Mouse (Mus musculus) hindbrain, embryonic 11.5 days (tissue): ENCODE data around the gene Actn3. TPM values are rescaled to one million over a fixed set of nuclear protein-coding genes. Genes with fewer than 3 reads are reported as not detected.
"Not testable (repeated sequence)": the region's sequence is repeated elsewhere in the genome, so short reads cannot be mapped to it uniquely, and the experiment has no call there.

ENCODE experiments used
- ATAC-seq: fragments of 200-750 bp; cut with Nextera tagmentation; 2 replicates; pipeline ENCODE4 v1.8.0; 2017; ENCODE audit warnings: mild to moderate bottlenecking, moderate TSS enrichment, moderate library complexity; ENCODE audit not compliant: low FRiP score
- DNase-seq: peaks from one replicate; pipeline ENCODE4 v3.0.0-alpha.2; 2015; ENCODE audit warnings: low spot score
- H3K27ac ChIP-seq: fragments of 300-500 bp; sonication (generic); 2 replicates; pipeline ENCODE4 v1.5.1; 2014; ENCODE audit warnings: mild to moderate bottlenecking, low read depth, low read length
- H3K27me3 ChIP-seq: fragments of 300-500 bp; sonication (generic); 2 replicates; pipeline ENCODE4 v1.6.1; 2014; ENCODE audit warnings: mild to moderate bottlenecking, low read length, moderate library complexity, mixed read lengths; ENCODE audit not compliant: control insufficient read depth, insufficient read depth
- H3K36me3 ChIP-seq: fragments of 300-500 bp; sonication (generic); 2 replicates; pipeline ENCODE4 v1.6.1; 2014; ENCODE audit warnings: mild to moderate bottlenecking, low read length, moderate library complexity, mixed read lengths; ENCODE audit not compliant: control insufficient read depth, insufficient read depth
- H3K4me1 ChIP-seq: fragments of 300-500 bp; sonication (generic); replicated peaks from 2 replicates; pipeline ENCODE4 v1.6.1; 2014; ENCODE audit warnings: low read length, mixed read lengths; ENCODE audit not compliant: control insufficient read depth, insufficient read depth
- H3K4me2 ChIP-seq: fragments of 300-500 bp; sonication (generic); replicated peaks from 2 replicates; pipeline ENCODE4 v1.6.1; 2014; ENCODE audit warnings: mild to moderate bottlenecking, low read depth, low read length
- H3K4me3 ChIP-seq: fragments of 300-500 bp; sonication (generic); 2 replicates; pipeline ENCODE4 v1.5.1; 2014; ENCODE audit warnings: low read depth, low read length
- H3K9ac ChIP-seq: fragments of 300-500 bp; sonication (generic); 2 replicates; pipeline ENCODE4 v1.6.1; 2014; ENCODE audit warnings: low read depth, low read length
- H3K9me3 ChIP-seq: fragments of 300-500 bp; sonication (generic); 2 replicates; pipeline ENCODE4 v1.6.1; 2016; ENCODE audit warnings: low read length; ENCODE audit not compliant: control insufficient read depth
- WGBS: fragments of 180-500 bp; shearing (Covaris S2); extraction: QIAGEN DNeasy Blood & Tissue Kit; methylation state at CpG from one replicate; pipeline ENCODE4 v1.1.7; 2014; 5-methylcytosine and 5-hydroxymethylcytosine counted together
- polyA plus RNA-seq: library from polyadenylated mRNA; unstranded; fragments of >200 nt; fragmentation: Nextera tagmentation; extraction: Ambion mirVana; gene quantifications from 2 replicates; pipeline ENCODE4 v1.2.1, GENCODE M21; 2014

Actn3 gene
- polyA plus RNA-seq, 1 experiment from 2014 or later: 1.4 TPM

DNA sequence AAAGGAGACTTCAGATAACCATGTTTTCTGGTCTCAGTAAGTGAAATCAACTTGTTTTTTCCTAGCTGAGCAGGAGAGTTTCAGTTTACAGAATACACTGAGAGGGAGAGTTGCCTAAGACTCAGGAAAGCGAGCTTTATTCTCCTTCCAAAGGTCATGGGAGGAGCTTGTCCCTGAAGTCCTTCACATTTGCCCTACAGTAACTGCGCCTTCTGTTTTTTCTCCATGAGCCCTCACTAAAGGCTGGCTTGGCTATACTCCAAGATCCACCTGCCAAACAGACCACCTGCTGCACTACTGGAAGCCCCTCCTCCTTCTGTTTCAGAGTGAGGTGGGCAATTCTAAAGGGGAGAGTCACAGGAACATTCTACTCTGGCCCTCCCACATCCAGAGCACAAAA, 41.6 kb downstream of the Actn3 start:
- WGBS: 81% methylated on average over 2 of the region's 2 CpGs

DNA sequence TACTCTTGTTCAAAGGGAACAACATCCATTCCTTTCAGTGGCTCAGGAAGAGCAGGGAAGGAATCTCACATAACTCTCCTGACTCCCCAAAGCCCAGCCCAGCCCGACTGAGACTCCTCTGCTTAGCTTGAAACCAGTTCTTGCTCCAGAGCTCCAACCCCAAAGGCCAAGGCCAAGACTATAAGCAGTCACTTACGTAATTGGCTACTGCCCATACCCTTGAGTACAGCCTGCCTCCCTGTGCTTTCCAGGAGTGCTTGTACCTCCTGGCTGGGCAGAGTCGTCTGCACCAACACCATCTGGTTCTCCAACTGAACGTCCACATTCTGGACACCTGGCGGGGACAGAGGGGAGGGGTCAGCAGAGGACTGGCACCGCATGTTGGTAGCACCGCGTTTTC, 43.7 kb downstream of the Actn3 start:
- DNase-seq (no peak), ATAC-seq (no peak)
- Histone ChIP-seq H3K4me3 (no peak overlapping the region), H3K9me3 (no peaks in the 10 kb centered on the region), H3K36me3 (no peaks in the 10 kb centered on the region), H3K4me2 (no peak overlapping the region), H3K27ac (no peak overlapping the region), H3K27me3 (no peaks in the 10 kb centered on the region), H3K4me1 (peaks cover 5% of the 10 kb centered on the region; the same call in 1 of the 2 replicates), H3K9ac (no peak overlapping the region)
- WGBS: 89% methylated on average over 8 of the region's 8 CpGs

More for the DNA sequence above, 41.6 kb downstream of the Actn3 start:
- peaks cover 14% of the 10 kb centered on the region for H3K27me3 ChIP-seq
- no peak overlapping the region for H3K4me2 ChIP-seq
- H3K4me1 ChIP-seq: peaks cover 11% of the 10 kb centered on the region
- no peak overlapping the region for H3K27ac ChIP-seq
- no peaks in the 10 kb centered on the region for H3K9me3 ChIP-seq
- H3K4me3 ChIP-seq: no peak overlapping the region
- ATAC-seq: no peak
- no peak for DNase-seq
- no peak overlapping the region for H3K9ac ChIP-seq
- H3K36me3 ChIP-seq: no peaks in the 10 kb centered on the region

DNA sequence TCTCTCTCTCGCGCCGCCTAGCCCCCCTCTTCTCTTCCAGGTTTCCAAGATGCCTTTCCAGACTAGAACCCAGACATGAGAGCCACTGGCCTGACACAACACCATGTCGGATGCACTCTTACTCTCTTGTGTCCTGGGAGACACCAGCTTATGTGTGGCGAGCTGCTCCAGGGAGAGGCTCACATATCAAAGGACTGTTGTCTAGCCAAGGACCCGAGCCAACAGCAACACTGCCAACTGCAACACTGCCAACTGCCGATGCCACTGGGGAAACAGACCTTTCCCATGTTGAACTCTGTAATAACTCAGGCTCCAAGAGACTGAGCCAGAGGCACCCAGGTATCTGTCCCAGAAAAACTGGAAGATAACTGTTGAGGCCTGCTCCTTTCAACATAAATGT, 48.6 kb downstream of the Actn3 start:
- H3K36me3 ChIP-seq: no peaks in the 10 kb centered on the region
- WGBS: 63% methylated on average over 7 of the region's 7 CpGs
- no peak for ATAC-seq
- no peak overlapping the region for H3K4me3 ChIP-seq
- H3K4me2 ChIP-seq: no peak overlapping the region
- no peaks in the 10 kb centered on the region for H3K9me3 ChIP-seq
- no peak overlapping the region for H3K27ac ChIP-seq
- H3K9ac ChIP-seq: no peak overlapping the region
- H3K27me3 ChIP-seq: no peaks in the 10 kb centered on the region
- no peak for DNase-seq
- H3K4me1 ChIP-seq: no peaks in the 10 kb centered on the region

DNA sequence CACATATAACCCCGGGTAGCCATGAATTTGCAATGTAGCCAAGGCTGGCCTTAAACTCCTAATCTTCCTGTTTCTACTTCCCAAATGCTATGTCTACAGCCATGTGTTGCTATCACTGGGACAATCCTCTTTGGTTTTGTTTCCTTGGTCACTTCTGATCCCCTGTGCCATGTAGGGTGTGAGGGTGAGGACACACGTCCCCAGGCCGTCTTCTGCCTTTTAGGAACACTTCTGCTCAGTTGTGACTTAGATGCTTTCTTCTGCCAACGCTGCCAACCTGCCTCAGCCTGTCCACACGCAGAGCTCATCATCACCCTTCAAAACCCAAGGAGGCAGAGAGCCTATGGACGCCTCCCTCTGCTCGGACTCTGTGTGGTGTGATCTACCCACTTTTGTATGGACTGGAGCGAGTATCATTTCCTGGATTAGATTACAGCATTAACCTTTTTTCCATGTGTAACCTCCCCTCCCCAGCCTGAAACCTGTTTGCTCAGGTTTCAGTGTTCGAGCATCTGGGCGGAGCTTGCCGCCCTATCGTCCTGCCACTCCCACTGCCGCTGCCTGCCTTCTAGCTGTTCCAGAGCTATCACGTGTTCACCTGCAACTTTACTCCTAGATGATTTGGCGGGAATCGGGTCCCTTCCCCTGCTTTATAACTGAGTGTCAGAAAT, 49.1 kb downstream of the Actn3 start:
- no peak overlapping the region for H3K4me3 ChIP-seq
- no peak for DNase-seq
- WGBS: 59% methylated on average over 16 of the region's 16 CpGs
- H3K9ac ChIP-seq: no peak overlapping the region
- ATAC-seq: no peak
- H3K4me1 ChIP-seq: no peaks in the 10 kb centered on the region
- no peaks in the 10 kb centered on the region for H3K36me3 ChIP-seq
- H3K4me2 ChIP-seq: no peak overlapping the region
- H3K9me3 ChIP-seq: no peaks in the 10 kb centered on the region
- no peak overlapping the region for H3K27ac ChIP-seq
- no peaks in the 10 kb centered on the region for H3K27me3 ChIP-seq

DNA sequence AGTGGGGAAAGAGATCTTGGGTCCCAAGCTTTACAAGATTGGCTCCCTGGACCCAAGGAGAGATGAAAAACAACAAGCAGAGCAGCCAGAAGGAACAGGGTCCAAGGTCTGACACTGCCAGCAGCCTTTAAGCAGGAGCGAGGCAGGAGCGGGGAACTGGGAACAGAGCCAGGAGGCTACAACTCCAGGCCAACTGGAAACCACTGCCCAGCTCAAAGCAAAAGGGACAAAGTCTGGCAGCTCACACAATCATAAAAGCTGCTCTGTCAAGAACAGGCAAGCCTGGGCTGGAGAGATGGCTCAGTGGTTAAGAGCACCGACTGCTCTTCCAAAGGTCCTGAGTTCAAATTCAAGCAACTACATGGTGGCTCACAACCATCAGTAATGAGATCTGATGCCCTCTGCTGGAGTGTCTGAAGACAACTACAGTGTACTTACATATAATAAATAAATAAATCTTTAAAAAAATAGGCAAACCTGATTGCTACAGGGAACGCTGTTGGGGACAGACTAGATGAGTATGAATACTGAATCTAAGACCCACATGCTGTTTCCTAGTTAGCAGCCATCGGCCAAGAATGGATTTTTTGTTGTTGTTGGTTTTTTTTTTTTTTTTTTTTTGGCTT, 56.9 kb downstream of the Actn3 start:
- WGBS: 86% methylated on average over 5 of the region's 5 CpGs
- DNase-seq (no peak), ATAC-seq (no peak)

DNA sequence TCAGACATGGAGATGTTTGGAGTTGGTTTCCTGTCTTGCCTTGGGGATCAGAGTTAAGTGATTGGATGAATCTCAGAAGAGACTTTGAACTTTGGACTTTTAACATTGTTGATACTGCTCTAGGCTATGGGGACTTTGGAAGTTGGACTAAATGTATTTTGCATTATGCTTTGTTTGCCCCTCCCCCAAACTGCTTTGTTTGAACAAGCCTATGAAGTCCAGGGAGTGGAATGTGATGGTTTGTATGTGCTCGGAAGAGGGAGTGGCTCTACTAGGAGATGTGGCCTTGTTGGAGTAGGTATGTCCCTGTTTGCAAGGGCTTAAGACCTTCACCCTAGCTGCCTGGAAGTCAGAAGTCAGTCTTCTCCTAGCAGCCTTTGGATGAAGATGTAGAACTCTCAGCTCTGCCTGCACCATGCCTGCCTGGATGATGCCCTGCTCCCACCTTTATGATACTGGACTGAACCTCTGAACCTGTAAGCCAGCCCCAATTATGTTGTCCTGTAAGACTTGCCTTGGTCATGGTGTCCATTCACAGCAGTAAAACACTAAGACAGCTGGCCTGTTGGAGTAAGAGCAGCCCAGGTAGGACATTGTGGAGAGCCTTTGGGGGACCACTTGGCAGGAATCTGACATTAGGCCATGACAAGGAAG, 60.4 kb downstream of the Actn3 start:
- H3K4me1 ChIP-seq: no peaks in the 10 kb centered on the region
- no peak overlapping the region for H3K4me3 ChIP-seq
- H3K27ac ChIP-seq: no peak overlapping the region
- no peak for ATAC-seq
- no peak overlapping the region for H3K9ac ChIP-seq
- no peak overlapping the region for H3K4me2 ChIP-seq
- no peaks in the 10 kb centered on the region for H3K36me3 ChIP-seq
- no peaks in the 10 kb centered on the region for H3K9me3 ChIP-seq
- WGBS: 55% methylated on average over 1 of the region's 1 CpGs
- no peak for DNase-seq
- H3K27me3 ChIP-seq: no peaks in the 10 kb centered on the region

More for the DNA sequence above, 56.9 kb downstream of the Actn3 start:
- no peak overlapping the region for H3K4me3 ChIP-seq
- no peak overlapping the region for H3K4me2 ChIP-seq
- no peaks in the 10 kb centered on the region for H3K36me3 ChIP-seq
- no peak overlapping the region for H3K27ac ChIP-seq
- H3K27me3 ChIP-seq: no peaks in the 10 kb centered on the region
- no peak overlapping the region for H3K9ac ChIP-seq
- no peaks in the 10 kb centered on the region for H3K4me1 ChIP-seq
- no peaks in the 10 kb centered on the region for H3K9me3 ChIP-seq

DNA sequence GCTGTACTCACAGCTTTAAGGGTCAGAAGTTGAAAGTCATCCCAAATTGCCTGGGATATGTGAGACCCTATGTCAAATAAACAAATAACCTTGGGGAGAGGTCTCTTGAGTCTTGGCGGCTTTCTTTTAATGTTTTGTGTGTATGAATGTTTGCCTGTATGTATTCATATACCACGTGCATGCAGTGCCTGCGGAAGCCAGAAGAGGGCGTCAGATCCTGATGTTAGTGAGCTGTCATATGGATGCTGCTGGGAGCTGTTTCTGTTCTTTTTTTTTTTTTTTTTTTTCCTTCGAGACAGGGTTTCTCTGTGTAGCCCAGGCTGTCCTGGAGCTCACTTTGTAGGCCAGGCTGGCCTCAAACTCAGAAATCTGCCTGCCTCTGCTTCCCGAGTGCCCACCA, 64.7 kb downstream of the Actn3 start:
- DNase-seq (peak; percentile 44), ATAC-seq (no peak)
- H3K9me3 ChIP-seq: no peaks in the 10 kb centered on the region
- no peak overlapping the region for H3K4me2 ChIP-seq
- H3K9ac ChIP-seq: no peak overlapping the region
- no peaks in the 10 kb centered on the region for H3K4me1 ChIP-seq
- H3K4me3 ChIP-seq: no peak overlapping the region
- WGBS: 80% methylated on average over 6 of the region's 6 CpGs
- H3K27ac ChIP-seq: no peak overlapping the region
- H3K27me3 ChIP-seq: no peaks in the 10 kb centered on the region
- no peaks in the 10 kb centered on the region for H3K36me3 ChIP-seq

DNA sequence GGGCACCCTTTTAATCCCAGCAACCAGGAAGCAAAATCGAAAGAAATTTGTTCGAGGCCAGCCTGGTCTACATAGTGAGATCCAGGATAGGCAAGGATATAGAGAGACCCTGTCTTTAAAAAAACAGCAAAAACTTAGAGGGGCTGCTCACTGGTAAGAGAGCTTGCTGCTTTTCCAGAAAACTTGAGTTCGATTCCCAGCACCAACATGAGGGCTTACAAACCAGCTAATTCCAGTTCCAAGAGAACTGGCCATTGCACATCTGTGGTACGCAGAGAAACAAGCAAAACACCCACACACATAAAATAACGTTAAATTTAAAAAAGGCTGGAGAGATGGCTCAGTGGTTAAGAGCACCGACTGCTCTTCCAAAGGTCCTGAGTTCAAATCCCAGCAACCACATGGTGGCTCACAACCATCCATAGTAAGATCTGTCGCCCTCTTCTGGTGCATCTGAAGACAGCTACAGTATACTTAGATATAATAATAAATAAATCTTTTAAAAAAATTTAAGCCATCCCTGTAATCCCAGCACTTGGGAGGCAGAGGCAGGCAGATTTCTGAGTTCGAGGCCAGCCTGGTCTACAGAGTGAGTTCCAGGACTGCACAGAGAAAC, 65.3 kb downstream of the Actn3 start:
- H3K4me3 ChIP-seq: peak overlapping the region; percentile 86
- H3K4me2 ChIP-seq: peak overlapping the region; percentile 19
- DNase-seq, H3K36me3 ChIP-seq, H3K27me3 ChIP-seq, ATAC-seq, H3K27ac ChIP-seq, H3K4me1 ChIP-seq, H3K9me3 ChIP-seq: not testable (repeated sequence)
- H3K9ac ChIP-seq: peak overlapping the region; percentile 61; the same call in 1 of the 2 replicates
- WGBS: 79% methylated on average over 8 of the region's 8 CpGs
